Mouse (Mus musculus): ENCODE data around the gene Tnfrsf8. TPM values are rescaled to one million over a fixed set of nuclear protein-coding genes. Genes with fewer than 3 reads are reported as not detected.
"Not testable (repeated sequence)": the region's sequence is repeated elsewhere in the genome, so short reads cannot be mapped to it uniquely, and the experiment has no call there.

The Tnfrsf8 gene
- 1 to 10 TPM in 1 of 2 experiments, under 1 TPM in 1; 0.69 to 1.2 TPM for total RNA-seq (2021)

DNA sequence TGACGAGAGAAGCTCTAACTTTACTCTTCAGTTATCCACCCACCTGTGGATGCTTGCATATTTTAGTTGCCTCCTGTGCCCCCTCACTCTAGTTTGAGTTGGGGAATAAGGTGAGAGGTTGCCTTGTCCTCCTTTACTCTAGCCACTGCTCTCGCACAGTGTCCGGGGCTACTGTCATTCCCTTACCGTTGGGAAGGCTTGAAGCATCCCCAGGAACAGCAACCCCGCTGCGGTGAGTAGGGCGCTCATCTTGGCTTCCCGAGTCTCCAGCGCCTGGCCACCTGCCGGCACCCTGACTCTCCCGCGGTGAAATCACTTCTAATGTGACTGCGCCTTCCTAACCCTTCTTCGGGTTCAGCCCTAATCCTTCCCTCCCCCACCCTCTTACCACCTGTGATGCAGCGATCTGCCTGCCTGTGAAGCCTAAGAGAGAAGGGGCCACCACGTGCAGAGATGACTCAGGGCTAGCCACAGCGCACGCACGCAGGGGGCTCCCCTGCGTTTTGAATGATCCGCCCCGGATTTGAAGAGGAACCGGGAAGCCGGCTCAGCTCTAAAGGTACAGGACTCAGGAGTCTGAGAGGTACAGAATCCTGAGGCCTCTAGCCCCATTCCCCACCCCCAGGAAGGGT lies at the start of gene Tnfrsf8:
Tnfrsf8 (minus strand) TSS at position 329 of the 632 bp plus-strand sequence.
- intact Hi-C loops (cut with DNase I) = no loop called here
- no peak for DNase-seq (ENCODE audit: low spot score in 2 of 2)

DNA sequence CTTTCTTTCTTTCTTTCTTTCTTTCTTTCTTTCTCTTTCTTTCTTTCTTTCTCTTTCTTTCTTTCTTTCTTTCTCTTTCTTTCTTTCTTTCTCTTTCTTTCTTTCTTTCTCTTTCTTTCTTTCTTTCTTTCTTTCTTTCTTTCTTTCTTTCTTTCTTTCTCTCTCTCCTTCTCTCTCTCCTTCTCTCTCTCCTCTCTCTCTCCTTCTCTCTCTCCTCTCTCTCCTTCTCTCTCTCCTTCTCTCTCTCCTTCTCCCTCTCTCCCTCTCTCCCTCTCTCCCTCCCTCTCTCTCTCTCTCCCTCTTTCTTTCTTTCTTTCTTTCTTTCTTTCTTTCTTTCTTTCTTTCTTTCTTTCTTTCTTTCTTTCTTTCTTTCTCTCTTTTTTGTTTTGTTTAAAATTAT lies 46.7 kb upstream of the Tnfrsf8 start:
- DNase-seq (ENCODE audit: low spot score in 2 of 2); intact Hi-C loops (cut with DNase I): not testable (repeated sequence)

GRCm38 (mm10) chr4:145361065-145361464 lies 46.1 kb upstream of the Tnfrsf8 start:
- DNase-seq (ENCODE audit: low spot score in 2 of 2) = no peak
- intact Hi-C loops (cut with DNase I) = no loop called here

DNA sequence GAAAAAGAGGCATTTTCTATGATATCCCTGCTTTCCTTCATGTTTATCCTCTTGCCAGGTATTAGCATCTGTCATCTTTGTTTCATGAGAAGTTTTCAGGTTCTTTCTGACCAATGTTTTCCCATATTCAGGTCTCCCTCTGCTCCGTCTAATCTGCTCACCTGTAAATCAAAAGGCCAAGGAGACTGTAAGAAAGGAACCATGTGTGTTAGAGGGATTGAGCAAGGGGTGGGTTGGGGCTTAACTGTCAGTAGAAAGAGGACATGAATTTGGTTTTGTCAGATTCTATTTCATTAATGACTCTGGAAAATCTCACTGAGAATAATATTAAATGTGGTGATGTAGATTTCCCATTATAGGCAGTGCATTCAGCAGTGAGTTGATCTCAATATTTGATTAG lies 45.6 kb upstream of the Tnfrsf8 start:
- intact Hi-C loops (cut with DNase I) = no loop called here
- DNase-seq (ENCODE audit: low spot score in 2 of 2) = no peak

- intact Hi-C loops (cut with DNase I) = no loop called here
- no peak for DNase-seq (ENCODE audit: low spot score in 2 of 2)
Observed at GRCm38 (mm10) chr4:145356234-145356633, 41.3 kb upstream of the Tnfrsf8 start.

- intact Hi-C loops (cut with DNase I) = no loop called here
- no peak for DNase-seq (ENCODE audit: low spot score in 2 of 2)
Observed at GRCm38 (mm10) chr4:145353855-145354254, 38.9 kb upstream of the Tnfrsf8 start.

DNA sequence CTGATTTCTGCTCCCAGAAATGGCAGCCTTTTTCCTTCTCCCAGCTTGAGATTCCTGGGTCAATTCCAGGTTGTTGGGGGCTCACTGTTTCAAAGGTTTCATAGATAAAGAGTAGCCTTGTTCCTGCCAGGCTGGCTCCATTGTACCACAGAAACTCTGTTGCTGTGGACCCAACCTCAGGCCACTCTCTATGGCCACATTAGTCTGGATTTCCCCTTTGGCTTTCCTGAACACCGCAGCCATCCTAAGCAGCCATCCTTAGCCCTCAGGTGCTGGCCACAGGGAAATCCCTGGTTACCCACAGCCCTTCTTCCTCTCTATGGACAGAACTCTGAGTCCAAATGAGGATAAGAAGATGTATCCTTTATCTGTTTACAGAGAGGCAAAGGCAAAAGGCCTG lies 30.0 kb upstream of the Tnfrsf8 start:
- DNase-seq (ENCODE audit: low spot score in 2 of 2) = no peak
- intact Hi-C loops (cut with DNase I) = loop anchor here (5.0 kb wide), 1 partner anchor 133 kb away; no protein-coding TSS in a partner anchor

DNA sequence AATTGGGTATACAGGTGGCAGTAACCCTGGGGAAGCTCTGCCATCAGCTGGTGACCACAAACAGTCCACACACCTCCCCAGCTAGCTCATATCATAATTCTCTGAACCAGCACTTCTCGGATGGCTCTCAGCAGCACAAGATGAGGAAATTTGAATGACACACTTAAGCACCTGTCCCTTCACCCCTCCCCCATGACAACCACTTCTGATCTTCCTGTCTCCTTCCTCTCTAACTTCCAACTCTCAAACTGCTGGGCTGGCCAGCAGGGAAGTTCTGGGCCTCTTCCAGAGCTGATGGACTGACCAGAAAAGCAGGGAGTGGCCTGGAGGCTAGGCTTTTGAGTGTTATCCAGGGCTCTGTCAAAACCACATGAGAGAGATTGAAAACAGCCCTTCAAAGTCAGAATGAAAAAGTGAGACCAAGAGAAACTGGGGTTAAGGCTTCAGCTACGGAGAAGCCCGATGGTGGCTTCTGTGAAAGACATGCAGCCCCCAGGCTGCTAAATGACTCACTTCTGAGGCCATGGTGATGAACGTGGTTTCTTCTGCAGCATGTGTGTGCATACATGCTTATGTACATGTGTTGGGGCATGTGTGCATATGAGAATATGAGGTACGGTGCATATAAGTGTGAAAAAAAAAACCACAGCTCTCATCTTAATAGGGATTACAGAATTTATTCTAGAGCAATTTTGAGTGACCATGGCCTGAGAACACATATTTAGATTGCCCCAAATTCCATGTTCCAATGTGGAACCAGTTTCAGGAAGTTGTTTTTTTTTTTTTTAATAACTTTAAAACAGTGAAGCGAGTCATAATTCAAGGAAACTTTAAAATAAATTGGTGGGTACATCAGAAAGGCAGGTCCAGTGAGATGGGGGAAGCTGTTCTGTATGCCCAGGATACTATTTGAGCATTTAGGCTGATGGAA lies 27.2 kb upstream of the Tnfrsf8 start:
- intact Hi-C loops (cut with DNase I) = loop anchor here (5.0 kb wide), 1 partner anchor 130 kb away; no protein-coding TSS in a partner anchor
- no peak for DNase-seq (ENCODE audit: low spot score in 2 of 2)

DNA sequence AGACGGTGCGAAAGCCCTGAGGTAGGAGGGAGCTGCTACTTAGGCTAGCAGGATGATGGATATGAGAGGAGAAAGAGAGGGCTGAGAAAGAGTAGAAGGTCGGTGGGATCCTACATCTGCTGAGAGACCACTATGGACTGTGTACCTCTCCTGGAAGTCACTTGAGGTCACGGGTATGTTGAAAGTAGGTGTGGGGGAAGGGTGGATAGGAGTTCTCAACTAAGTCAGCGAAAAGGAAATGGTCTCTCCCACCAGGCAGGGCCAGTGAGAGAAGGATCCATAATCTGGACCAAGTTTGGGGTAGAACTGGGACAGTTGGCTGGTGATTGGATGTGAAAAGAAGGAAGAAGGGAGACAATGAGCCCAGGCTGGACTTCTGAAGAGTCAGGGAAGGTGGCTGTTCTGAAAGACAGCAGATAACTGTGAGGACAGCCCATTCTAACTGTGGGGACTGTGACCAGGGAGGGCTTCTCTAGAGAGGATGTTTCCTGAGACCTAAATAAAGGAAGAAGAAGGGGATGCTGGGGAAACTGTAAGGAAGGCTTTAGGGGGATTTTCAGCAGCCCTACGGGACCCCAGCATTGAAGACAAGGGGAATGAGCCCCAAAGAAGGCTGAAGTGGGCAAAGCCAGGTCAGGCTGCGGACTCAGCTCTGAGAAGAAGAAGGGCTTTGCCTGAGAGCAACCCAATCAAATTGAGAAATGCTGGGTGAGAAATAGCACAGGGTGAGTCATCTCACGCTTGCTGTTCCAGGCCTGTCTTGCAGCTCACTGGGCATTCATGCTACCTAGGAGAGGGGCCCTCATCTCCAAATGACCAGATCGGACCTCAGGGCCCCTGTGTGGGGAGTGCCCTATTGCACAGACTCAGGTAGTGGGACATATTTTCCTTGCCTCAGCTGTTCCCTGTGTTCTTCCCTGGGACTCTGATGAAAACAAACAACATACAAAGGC lies 23.2 kb upstream of the Tnfrsf8 start:
- intact Hi-C loops (cut with DNase I) = no loop called here

DNA sequence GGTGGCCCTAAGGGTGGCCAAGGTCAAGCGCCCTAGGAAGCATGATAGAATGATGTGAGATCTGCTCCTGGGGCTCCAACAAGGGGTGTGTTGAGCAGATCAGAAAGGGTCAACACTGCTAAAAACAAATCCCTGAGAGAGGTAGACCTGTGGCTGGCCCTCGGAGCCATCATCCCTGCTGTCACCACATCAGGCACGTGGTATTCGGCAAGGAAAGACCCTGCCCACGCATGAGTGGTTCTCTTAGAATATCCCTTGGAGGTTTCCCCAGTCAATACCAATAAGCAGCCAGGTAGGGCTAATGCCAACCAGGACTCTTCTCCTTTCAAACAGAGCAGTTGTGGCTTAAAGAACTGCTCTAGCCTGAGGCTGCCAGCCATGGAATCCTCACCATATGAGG lies 21.6 kb upstream of the Tnfrsf8 start:
- intact Hi-C loops (cut with DNase I) = no loop called here
- no peak for DNase-seq (ENCODE audit: low spot score in 2 of 2)

More for the DNA sequence above, 23.2 kb upstream of the Tnfrsf8 start:
- DNase-seq (ENCODE audit: low spot score in 2 of 2) = no peak

GRCm38 (mm10) chr4:145336019-145336418 lies 21.1 kb upstream of the Tnfrsf8 start:
- intact Hi-C loops (cut with DNase I) = no loop called here
- no peak for DNase-seq (ENCODE audit: low spot score in 2 of 2)

DNA sequence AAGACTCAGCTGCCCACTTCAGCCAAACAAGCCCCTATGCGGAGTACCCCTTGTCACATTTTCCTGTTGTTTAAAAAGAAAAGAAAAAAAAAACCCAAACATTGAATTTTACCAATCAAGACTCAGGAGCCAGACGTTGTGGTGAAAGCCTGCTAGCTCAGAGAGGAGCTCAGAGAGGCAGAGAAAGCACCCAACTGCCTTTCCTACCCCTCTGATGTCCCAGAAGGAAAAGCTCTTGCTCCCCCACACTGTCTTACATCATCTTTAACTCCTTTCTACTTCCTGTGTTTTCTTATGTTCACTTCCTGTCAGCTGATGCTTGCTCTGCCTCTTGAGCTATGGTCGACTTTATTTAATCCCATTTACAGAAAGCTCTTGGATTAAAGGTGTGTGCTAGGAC lies 8.7 kb upstream of the Tnfrsf8 start:
- no peak for DNase-seq (ENCODE audit: low spot score in 2 of 2)
- intact Hi-C loops (cut with DNase I) = no loop called here

DNA sequence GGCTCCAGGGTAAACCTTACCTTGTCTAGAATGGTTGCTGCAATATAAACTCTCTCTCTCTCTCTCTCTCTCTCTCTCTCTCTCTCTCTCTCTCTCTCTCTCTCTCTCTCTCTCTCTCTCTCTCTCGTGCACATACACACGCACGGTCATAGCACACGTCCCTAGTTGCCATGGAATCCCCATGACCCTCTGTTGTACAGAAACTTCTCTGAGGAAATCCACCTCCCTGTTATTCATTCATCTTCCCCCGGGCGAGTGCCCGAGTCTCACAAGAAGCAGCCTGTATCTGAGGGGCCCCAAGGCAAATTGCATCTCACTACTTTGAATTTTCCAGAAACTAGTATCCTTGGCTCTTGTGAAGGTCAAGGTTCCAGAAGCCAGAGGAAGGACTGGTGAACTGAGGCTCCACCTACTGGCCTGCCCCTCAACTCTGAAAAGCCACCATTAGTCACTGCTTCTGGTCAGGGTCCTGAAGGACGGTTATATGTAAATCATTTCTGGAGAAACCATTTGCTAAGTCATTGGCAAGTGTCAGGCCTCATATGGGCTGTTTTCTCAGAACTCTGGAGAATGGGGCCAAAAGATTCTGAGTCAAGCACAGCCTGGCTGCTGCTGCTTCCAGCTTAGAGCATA lies 8.1 kb upstream of the Tnfrsf8 start:
- intact Hi-C loops (cut with DNase I) = no loop called here
- DNase-seq (ENCODE audit: low spot score in 2 of 2) = no peak

- intact Hi-C loops (cut with DNase I) = no loop called here
- no peak for DNase-seq (ENCODE audit: low spot score in 2 of 2)
Observed at GRCm38 (mm10) chr4:145322211-145322610, 7.2 kb upstream of the Tnfrsf8 start.

- intact Hi-C loops (cut with DNase I) = no loop called here
- DNase-seq (ENCODE audit: low spot score in 2 of 2) = peak in 1 of 2 experiments; percentile 65
Observed at GRCm38 (mm10) chr4:145320624-145321023, 5.7 kb upstream of the Tnfrsf8 start.

- intact Hi-C loops (cut with DNase I) = no loop called here
- peak in 1 of 2 experiments; percentile 79 for DNase-seq (ENCODE audit: low spot score in 2 of 2)
Observed at GRCm38 (mm10) chr4:145319274-145320226, 4.6 kb upstream of the Tnfrsf8 start.

GRCm38 (mm10) chr4:145316708-145317107 lies 1.7 kb upstream of the Tnfrsf8 start:
- no peak for DNase-seq (ENCODE audit: low spot score in 2 of 2)
- intact Hi-C loops (cut with DNase I) = no loop called here

GRCm38 (mm10) chr4:145313966-145314365 lies 998 bp downstream of the Tnfrsf8 start:
- no peak for DNase-seq (ENCODE audit: low spot score in 2 of 2)
- intact Hi-C loops (cut with DNase I) = no loop called here
